Comparison of ENCODE assay signal across 17 mouse cellular contexts in the genomic region with DNA sequence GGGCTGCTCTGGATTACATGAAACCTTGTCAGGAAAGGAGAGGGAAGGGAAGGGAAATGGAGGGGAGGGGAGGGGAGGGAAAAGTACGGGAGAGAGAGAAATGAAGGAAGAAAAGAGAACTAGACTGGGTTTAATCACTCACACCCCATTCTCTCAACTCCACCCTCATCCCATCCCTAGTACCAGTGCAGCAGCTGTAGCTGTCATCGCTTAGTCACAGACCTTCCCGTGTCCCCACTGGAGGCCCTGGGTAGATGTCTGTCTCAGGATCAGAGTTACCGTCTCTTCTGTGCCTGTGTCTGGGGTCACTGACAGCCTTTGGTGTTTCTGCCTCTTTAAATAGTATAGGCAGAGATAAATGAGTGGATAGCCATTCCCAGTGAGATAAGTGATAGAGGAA. TPM values are rescaled to one million over a fixed set of nuclear protein-coding genes. Genes with fewer than 3 reads are reported as not detected.
"Had no signal": no experiment of that assay in that cellular context is flagged by ENCODE, and none has a peak within 500 bp of the region (broad histone marks: within the 10 kb centered on the region; RNA-seq: fewer than 3 reads in every experiment).

No protein-coding gene starts in this region.

- H3K9ac ChIP-seq: kidney, embryonic 15.5 days; liver, embryonic 15.5 days; lung, embryonic 15.5 days; midbrain, embryonic 15.5 days; neural tube, embryonic 13.5 days; stomach, embryonic 15.5 days had no signal

- H3K27ac ChIP-seq: kidney, embryonic 15.5 days; left cerebral cortex, adult 2 months; limb, embryonic 10.5 days; liver, embryonic 15.5 days; lung, embryonic 15.5 days; macrophage; midbrain, embryonic 15.5 days; neural tube, embryonic 13.5 days; stomach, embryonic 15.5 days had no signal

- H3K9me3 ChIP-seq: kidney, embryonic 15.5 days; limb, embryonic 10.5 days; liver, embryonic 15.5 days; lung, embryonic 15.5 days; megakaryocyte, embryonic 14.5 days; midbrain, embryonic 15.5 days; neural tube, embryonic 13.5 days; stomach, embryonic 15.5 days had no signal

- DNase-seq: kidney, postnatal 14 days; right cerebral cortex, postnatal 14 days; thymus, adult 2 months; thymus, postnatal 25 days had no signal

- H3K4me3 ChIP-seq: kidney, embryonic 15.5 days; left cerebral cortex, adult 2 months; limb, embryonic 10.5 days; liver, embryonic 15.5 days; lung, embryonic 15.5 days; megakaryocyte, embryonic 14.5 days; midbrain, embryonic 15.5 days; neural tube, embryonic 13.5 days; stomach, embryonic 15.5 days had no signal

- H3K27me3 ChIP-seq: kidney, embryonic 15.5 days; liver, embryonic 15.5 days; lung, embryonic 15.5 days; midbrain, embryonic 15.5 days; neural tube, embryonic 13.5 days; stomach, embryonic 15.5 days had no signal

- ATAC-seq: midbrain, embryonic 15.5 days had no signal

- H3K4me2 ChIP-seq: kidney, embryonic 15.5 days; liver, embryonic 11.5 days; liver, embryonic 15.5 days; lung, embryonic 15.5 days; midbrain, embryonic 11.5 days; midbrain, embryonic 15.5 days; neural tube, embryonic 13.5 days; stomach, embryonic 15.5 days had no signal

- H3K36me3 ChIP-seq: liver, embryonic 15.5 days had no signal

- H3K4me1 ChIP-seq: kidney, embryonic 15.5 days; liver, embryonic 15.5 days; lung, embryonic 15.5 days; megakaryocyte, embryonic 14.5 days; midbrain, embryonic 15.5 days; stomach, embryonic 15.5 days had no signal

RNA-seq across cellular contexts. Expression of a gene that starts 33.1 kb away (rescaled TPM):
- total RNA-seq: monocyte, adult 5-6 weeks had no signal

RNA-seq across cellular contexts. Expression of a gene that starts 42.0 kb away (rescaled TPM):
- total RNA-seq: monocyte, adult 5-6 weeks had no signal
- polyA plus RNA-seq: macrophage had no signal

RNA-seq across cellular contexts. Expression of a gene that starts 48.1 kb away (rescaled TPM):
- total RNA-seq: monocyte, adult 5-6 weeks had no signal
- polyA plus RNA-seq: macrophage had no signal
